Mouse (Mus musculus) CH12F3 (cell line): ENCODE data around the gene Map3k5.

Source experiments
- in situ Hi-C: fragments of 300-500 bp; cut with MboI; formaldehyde crosslinking; loops from 2 replicates; pipeline ENCODE4 v1.14.3; 2020; ENCODE audit warnings: low sequenced_read_pairs

The Map3k5 gene

GRCm38 (mm10) chr10:19933511-19934383, 525 bp upstream of the Map3k5 start:
- in situ Hi-C loops: no loop called here

- in situ Hi-C loops: no loop called here
These were observed 987 bp downstream of the Map3k5 start for GRCm38 (mm10) chr10:19935295-19935623.

- in situ Hi-C loops: no loop called here
These were observed 1.6 kb downstream of the Map3k5 start for GRCm38 (mm10) chr10:19935821-19936367.

- in situ Hi-C loops: no loop called here
These were observed 2.9 kb downstream of the Map3k5 start for GRCm38 (mm10) chr10:19936961-19937708.

GRCm38 (mm10) chr10:19938738-19939137, 4.5 kb downstream of the Map3k5 start:
- in situ Hi-C loops: no loop called here

- in situ Hi-C loops: no loop called here
These were observed 5.0 kb downstream of the Map3k5 start for GRCm38 (mm10) chr10:19939282-19939705.

GRCm38 (mm10) chr10:19940127-19940526, 5.9 kb downstream of the Map3k5 start:
- in situ Hi-C loops: no loop called here

GRCm38 (mm10) chr10:19940626-19941025, 6.4 kb downstream of the Map3k5 start:
- in situ Hi-C loops: no loop called here

- in situ Hi-C loops: no loop called here
These were observed 6.8 kb downstream of the Map3k5 start for GRCm38 (mm10) chr10:19941063-19941462.

GRCm38 (mm10) chr10:19941914-19942313, 7.6 kb downstream of the Map3k5 start:
- in situ Hi-C loops: no loop called here

- in situ Hi-C loops: no loop called here
These were observed 8.3 kb downstream of the Map3k5 start for GRCm38 (mm10) chr10:19942621-19943020.

GRCm38 (mm10) chr10:19945651-19946050, 11.4 kb downstream of the Map3k5 start:
- in situ Hi-C loops: no loop called here

- in situ Hi-C loops: no loop called here
These were observed 12.4 kb downstream of the Map3k5 start for GRCm38 (mm10) chr10:19946644-19947043.

- in situ Hi-C loops: no loop called here
These were observed 13.2 kb downstream of the Map3k5 start for GRCm38 (mm10) chr10:19947441-19947840.

- in situ Hi-C loops: no loop called here
These were observed 13.6 kb downstream of the Map3k5 start for GRCm38 (mm10) chr10:19947901-19948300.

- in situ Hi-C loops: no loop called here
These were observed 14.1 kb downstream of the Map3k5 start for GRCm38 (mm10) chr10:19948381-19948780.

GRCm38 (mm10) chr10:19949106-19949505, 14.8 kb downstream of the Map3k5 start:
- in situ Hi-C loops: no loop called here

GRCm38 (mm10) chr10:19953032-19953761, 18.9 kb downstream of the Map3k5 start:
- in situ Hi-C loops: no loop called here

GRCm38 (mm10) chr10:19954572-19954971, 20.3 kb downstream of the Map3k5 start:
- in situ Hi-C loops: no loop called here

GRCm38 (mm10) chr10:19955817-19956216, 21.5 kb downstream of the Map3k5 start:
- in situ Hi-C loops: no loop called here

- in situ Hi-C loops: no loop called here
These were observed 22.5 kb downstream of the Map3k5 start for GRCm38 (mm10) chr10:19956745-19957144.
